21 mouse cellular contexts compared by ENCODE assay signal in the genomic region with DNA sequence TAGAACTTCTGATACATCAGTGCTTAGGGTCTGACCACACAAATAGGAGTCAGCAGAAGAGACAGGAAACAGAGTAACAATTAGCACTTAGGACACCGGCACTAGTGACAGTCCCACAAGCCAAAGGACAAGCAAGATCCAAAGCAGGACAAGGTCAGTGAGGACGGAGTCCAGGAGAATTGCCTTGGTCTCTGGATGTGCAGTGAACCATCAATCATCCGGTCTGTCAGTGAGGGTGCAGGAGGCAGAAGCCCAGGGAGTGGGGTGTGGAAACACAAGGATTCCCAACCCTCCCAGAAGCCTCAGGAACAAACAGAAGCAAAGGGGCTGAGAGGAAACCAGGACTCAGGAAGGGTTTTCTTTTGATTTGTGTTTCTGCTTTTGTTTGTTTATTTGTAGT. TPM values are rescaled to one million over a fixed set of nuclear protein-coding genes. Genes with fewer than 3 reads are reported as not detected.
DNase-seq lines count a peak whose midpoint lies in the region; ATAC-seq and TF ChIP-seq lines count a peak whose summit lies in the region.
"Had no signal": no experiment of that assay in that cellular context is flagged by ENCODE, and none has a peak within 500 bp of the region (broad histone marks: within the 10 kb centered on the region; RNA-seq: fewer than 3 reads in every experiment).

No protein-coding gene starts in this region.

- TF ChIP-seq CTCF in kidney, adult 2 months (conservative IDR thresholded peaks at IDR 0.05; ENCODE audit: insufficient read depth, insufficient read length, low read depth, low read length): no peak

- no peak overlapping the region for H3K4me3 ChIP-seq in forebrain, embryonic 11.5 days (ENCODE audit: low read depth, low read length)
- no peak overlapping the region for H3K4me3 ChIP-seq in forebrain, embryonic 15.5 days
- no peak overlapping the region for H3K4me3 ChIP-seq in kidney, adult 2 months (ENCODE audit: insufficient read depth, low read depth, low read length)
- H3K4me3 ChIP-seq in hindbrain, embryonic 10.5 days: no peak overlapping the region
- H3K4me3 ChIP-seq: embryonic facial prominence, embryonic 13.5 days; embryonic facial prominence, embryonic 15.5 days; erythroblast, embryonic 14.5 days; forebrain, embryonic 10.5 days; forebrain, embryonic 13.5 days had no signal

- whole genome bisulfite sequencing in forebrain, embryonic 11.5 days: 88% methylated on average over 3 of the region's 3 CpGs
- 89% methylated on average over 3 of the region's 3 CpGs for WGBS in forebrain, embryonic 15.5 days
- 44% methylated on average over 3 of the region's 3 CpGs for WGBS in kidney, adult 2 months
- WGBS in hindbrain, embryonic 10.5 days: 77% methylated on average over 3 of the region's 3 CpGs

- no peaks in the 10 kb centered on the region for H3K4me1 ChIP-seq in forebrain, embryonic 11.5 days (replicated peaks; ENCODE audit: control insufficient read depth, insufficient read depth, low read length)
- no peaks in the 10 kb centered on the region for H3K4me1 ChIP-seq in forebrain, embryonic 15.5 days
- H3K4me1 ChIP-seq in kidney, adult 2 months (ENCODE audit: control insufficient read depth, insufficient read depth, low read length): peaks cover 10% of the 10 kb centered on the region; the same call in 1 of the 2 replicates
- peaks cover 13% of the 10 kb centered on the region for H3K4me1 ChIP-seq in hindbrain, embryonic 10.5 days (replicated peaks)
- H3K4me1 ChIP-seq: forebrain, embryonic 10.5 days; forebrain, embryonic 13.5 days had no signal

- H3K9me3 ChIP-seq in forebrain, embryonic 11.5 days (ENCODE audit: control insufficient read depth, low read length): no peaks in the 10 kb centered on the region
- H3K9me3 ChIP-seq in forebrain, embryonic 15.5 days: no peaks in the 10 kb centered on the region
- H3K9me3 ChIP-seq in hindbrain, embryonic 10.5 days: no peaks in the 10 kb centered on the region
- H3K9me3 ChIP-seq: embryonic facial prominence, embryonic 13.5 days; embryonic facial prominence, embryonic 15.5 days; forebrain, embryonic 10.5 days; forebrain, embryonic 13.5 days had no signal

- peak; percentile 50 for DNase-seq in adrenal gland, adult 8-10 months
- no peak for DNase-seq in adrenal gland, adult 18-20 months (ENCODE audit: low spot score in 2 of 2)
- peak; percentile 27 for DNase-seq in forebrain, embryonic 11.5 days (ENCODE audit: low spot score)
- peak; percentile 41 for DNase-seq in kidney, adult 2 months
- DNase-seq in kidney, postnatal 4 days: no peak
- peak; percentile 29 to 41 for DNase-seq in adrenal gland, postnatal 36 days
- no peak for DNase-seq in hindbrain, embryonic 10.5 days (ENCODE audit: low spot score)
- DNase-seq: cerebellum, adult 11 months; cerebellum, adult 18-20 months; cerebellum, adult 8-10 months; cerebellum, adult 9-11 months; cerebellum, postnatal 14 days; cerebellum, postnatal 36 days; embryo, embryonic 11 days had no signal

- no peak overlapping the region for H3K4me2 ChIP-seq in forebrain, embryonic 11.5 days (ENCODE audit: low read depth, low read length, severe bottlenecking)
- no peak overlapping the region for H3K4me2 ChIP-seq in forebrain, embryonic 15.5 days (replicated peaks)
- H3K4me2 ChIP-seq: embryonic facial prominence, embryonic 13.5 days; embryonic facial prominence, embryonic 15.5 days; forebrain, embryonic 13.5 days had no signal

- no peak for TF ChIP-seq POLR2A in kidney, adult 2 months (IDR thresholded peaks at IDR 0.05; ENCODE audit: low read depth, low read length)

- no peak overlapping the region for H3K9ac ChIP-seq in forebrain, embryonic 11.5 days (ENCODE audit: low read length)
- H3K9ac ChIP-seq in forebrain, embryonic 15.5 days (replicated peaks): no peak overlapping the region
- H3K9ac ChIP-seq: embryonic facial prominence, embryonic 13.5 days; embryonic facial prominence, embryonic 15.5 days; forebrain, embryonic 13.5 days had no signal

- no peaks in the 10 kb centered on the region for H3K27me3 ChIP-seq in forebrain, embryonic 11.5 days (ENCODE audit: control insufficient read depth, insufficient read depth, low read length)
- no peaks in the 10 kb centered on the region for H3K27me3 ChIP-seq in forebrain, embryonic 15.5 days
- H3K27me3 ChIP-seq in kidney, adult 2 months (replicated peaks; ENCODE audit: control insufficient read depth, insufficient read depth, low read length): no peaks in the 10 kb centered on the region
- H3K27me3 ChIP-seq in hindbrain, embryonic 10.5 days (ENCODE audit: insufficient read depth, poor library complexity, severe bottlenecking): no peaks in the 10 kb centered on the region
- H3K27me3 ChIP-seq: embryonic facial prominence, embryonic 13.5 days; embryonic facial prominence, embryonic 15.5 days; forebrain, embryonic 13.5 days had no signal

- no peak overlapping the region for H3K27ac ChIP-seq in forebrain, embryonic 11.5 days (ENCODE audit: low read depth, low read length)
- H3K27ac ChIP-seq in forebrain, embryonic 15.5 days (replicated peaks): no peak overlapping the region
- H3K27ac ChIP-seq in kidney, adult 2 months (ENCODE audit: insufficient read depth, low read depth, low read length): no peak overlapping the region
- H3K27ac ChIP-seq in hindbrain, embryonic 10.5 days: no peak overlapping the region
- H3K27ac ChIP-seq: embryonic facial prominence, embryonic 13.5 days; embryonic facial prominence, embryonic 15.5 days; forebrain, embryonic 10.5 days; forebrain, embryonic 13.5 days had no signal

- ATAC-seq in forebrain, embryonic 11.5 days (replicated peaks; ENCODE audit: low FRiP score): no peak
- ATAC-seq in forebrain, embryonic 15.5 days (replicated peaks): no peak
- ATAC-seq: forebrain, embryonic 13.5 days; forebrain, embryonic 16.5 days had no signal

- H3K36me3 ChIP-seq in forebrain, embryonic 11.5 days (ENCODE audit: control insufficient read depth, insufficient read depth, low read length): no peaks in the 10 kb centered on the region
- no peaks in the 10 kb centered on the region for H3K36me3 ChIP-seq in forebrain, embryonic 15.5 days
- H3K36me3 ChIP-seq in kidney, adult 2 months (ENCODE audit: control insufficient read depth, insufficient read depth, low read length): no peaks in the 10 kb centered on the region
- H3K36me3 ChIP-seq in hindbrain, embryonic 10.5 days: no peaks in the 10 kb centered on the region
- H3K36me3 ChIP-seq: embryonic facial prominence, embryonic 13.5 days; embryonic facial prominence, embryonic 15.5 days; forebrain, embryonic 10.5 days had no signal

RNA-seq across cellular contexts. Expression of gene Lysmd4, which starts 18.7 kb away (rescaled TPM):
- 10 to 100 TPM; 12.1 to 13.8 (median 12.5) TPM for total RNA-seq in adrenal gland, adult 8-10 months (2022)
- 10 to 100 TPM in 1 of 2 experiments, 1 to 10 TPM in 1; 9.2 to 10.5 TPM for total RNA-seq in adrenal gland, adult 18-20 months (2021)
- 12.4 and 13.3 TPM in 2 replicates for polyA plus RNA-seq in forebrain, embryonic 11.5 days (2014; fragmentation: Nextera tagmentation; extraction: Ambion mirVana)
- 34.8 and 36.1 TPM in 2 replicates for polyA plus RNA-seq in forebrain, embryonic 15.5 days (2015; fragmentation: Nextera tagmentation; extraction: Ambion mirVana)
- polyA plus RNA-seq in kidney, adult 2 months (2012; rRNA removed): 11.0 and 11.2 TPM in 2 replicates
- total RNA-seq in adrenal gland, postnatal 36 days (2021): 10 to 100 TPM in 1 of 2 experiments, 1 to 10 TPM in 1; 9.0 to 10.4 TPM
- 14.7 and 18.7 TPM in 2 replicates for polyA plus RNA-seq in hindbrain, embryonic 10.5 days (2016; fragmentation: Nextera tagmentation; extraction: Ambion mirVana)

Comparison
In these comparisons a context has a peak if more than half of its experiments do, and no peak if none do; other contexts are left out.
1. DNase-seq: peak in adrenal gland, adult 8-10 months (single experiment), forebrain, embryonic 11.5 days (single experiment), kidney, adult 2 months (single experiment) and adrenal gland, postnatal 36 days (2 of 2); none in adrenal gland, adult 18-20 months (0 of 2), kidney, postnatal 4 days (0 of 2) and hindbrain, embryonic 10.5 days (single experiment).